Mouse (Mus musculus) heart, adult 9 months (tissue): ENCODE results near the gene Boc.

Source experiments
- DNase-seq, 2 experiments: peaks; one replicate each; pipeline ENCODE4 v3.0.0; 2022; ENCODE audit warnings: low spot score in 2 of 2

Gene Boc

GRCm38 (mm10) chr16:44552726-44553125, 6.0 kb downstream of the Boc start:
- no peak for DNase-seq

GRCm38 (mm10) chr16:44552036-44552435, 6.7 kb downstream of the Boc start:
- DNase-seq = no peak

- DNase-seq = no peak
These were observed 7.2 kb downstream of the Boc start for GRCm38 (mm10) chr16:44551491-44551890.

- DNase-seq = no peak
These were observed 7.9 kb downstream of the Boc start for GRCm38 (mm10) chr16:44550843-44551242.

- DNase-seq = no peak
These were observed 8.6 kb downstream of the Boc start for GRCm38 (mm10) chr16:44549867-44550679.

GRCm38 (mm10) chr16:44549381-44549780, 9.3 kb downstream of the Boc start:
- no peak for DNase-seq

- no peak for DNase-seq
These were observed 10.7 kb downstream of the Boc start for GRCm38 (mm10) chr16:44547976-44548375.

- no peak for DNase-seq
These were observed 11.9 kb downstream of the Boc start for GRCm38 (mm10) chr16:44546831-44547230.

GRCm38 (mm10) chr16:44545939-44546338, 12.8 kb downstream of the Boc start:
- DNase-seq = no peak

- DNase-seq = no peak
These were observed 13.5 kb downstream of the Boc start for GRCm38 (mm10) chr16:44545153-44545552.

GRCm38 (mm10) chr16:44543098-44543497, 15.6 kb downstream of the Boc start:
- no peak for DNase-seq

- DNase-seq = no peak
These were observed 16.5 kb downstream of the Boc start for GRCm38 (mm10) chr16:44542029-44542690.

- no peak for DNase-seq
These were observed 19.1 kb downstream of the Boc start for GRCm38 (mm10) chr16:44539611-44540010.

- no peak for DNase-seq
These were observed 20.0 kb downstream of the Boc start for GRCm38 (mm10) chr16:44538401-44539395.

- DNase-seq = no peak
These were observed 24.6 kb downstream of the Boc start for GRCm38 (mm10) chr16:44534122-44534521.

- no peak for DNase-seq
These were observed 25.2 kb downstream of the Boc start for GRCm38 (mm10) chr16:44533522-44533921.

GRCm38 (mm10) chr16:44532851-44533250, 25.8 kb downstream of the Boc start:
- no peak for DNase-seq

- no peak for DNase-seq
These were observed 27.4 kb downstream of the Boc start for GRCm38 (mm10) chr16:44531239-44531797.

- no peak for DNase-seq
These were observed 27.9 kb downstream of the Boc start for GRCm38 (mm10) chr16:44530829-44531228.

GRCm38 (mm10) chr16:44530191-44530590, 28.5 kb downstream of the Boc start:
- DNase-seq = no peak

GRCm38 (mm10) chr16:44529691-44530090, 29.0 kb downstream of the Boc start:
- no peak for DNase-seq

- no peak for DNase-seq
These were observed 29.7 kb downstream of the Boc start for GRCm38 (mm10) chr16:44528955-44529354.
